Mouse (Mus musculus) bone marrow, adult 2 months (tissue): ENCODE results near the gene Foxn3.

ENCODE experiments used
- CTCF ChIP-seq: fragments of 200-500 bp; IDR thresholded peaks from 2 replicates; pipeline ENCODE4 v1.5.1; 2011; ENCODE audit warnings: low read length, control low read depth; ENCODE audit not compliant: control insufficient read depth, insufficient read depth
- POLR2A ChIP-seq: fragments of 200-500 bp; IDR thresholded peaks from 2 replicates; pipeline ENCODE4 v1.6.1; 2011; ENCODE audit warnings: low read depth, mild to moderate bottlenecking, control low read depth, low read length, borderline replicate concordance; ENCODE audit not compliant: control insufficient read depth

- no peak for TF ChIP-seq CTCF
- TF ChIP-seq POLR2A = no peak
Observed at GRCm38 (mm10) chr12:99462302-99462701, 101.1 kb downstream of the Foxn3 start.
